Mouse (Mus musculus) C2C12 (cell line): Measurements from ENCODE around the gene 9530053A07Rik.

Source experiments
- CEBPB ChIP-seq: IDR thresholded peaks from one replicate; pipeline ENCODE4 v1.6.1; 2011; ENCODE audit warnings: low read depth, mild to moderate bottlenecking, control low read depth, moderate library complexity
- CTCF ChIP-seq: IDR thresholded peaks from one replicate; pipeline ENCODE4 v1.5.1; 2011; ENCODE audit not compliant: control insufficient read depth, insufficient read depth, insufficient read length
- FOSL1 ChIP-seq: IDR thresholded peaks from one replicate; pipeline ENCODE4 v1.8.0; 2011; ENCODE audit warnings: mild to moderate bottlenecking, low read length; ENCODE audit not compliant: poor library complexity, insufficient read depth, severe bottlenecking
- MAX ChIP-seq: IDR thresholded peaks from one replicate; pipeline ENCODE4 v1.6.1; 2011; ENCODE audit warnings: mild to moderate bottlenecking, control low read depth
- MYOD1 ChIP-seq: IDR thresholded peaks from one replicate; pipeline ENCODE4 v1.6.1; 2011; ENCODE audit warnings: low read depth; ENCODE audit not compliant: control insufficient read depth, insufficient read length
- MYOG ChIP-seq: IDR thresholded peaks from one replicate; pipeline ENCODE4 v1.6.1; 2011; ENCODE audit not compliant: control insufficient read depth, insufficient read length; ENCODE audit errors: extremely low read depth
- USF1 ChIP-seq: IDR thresholded peaks from one replicate; pipeline ENCODE4 v1.6.1; 2011; ENCODE audit warnings: low read depth, mild to moderate bottlenecking, control low read depth, moderate library complexity

DNA sequence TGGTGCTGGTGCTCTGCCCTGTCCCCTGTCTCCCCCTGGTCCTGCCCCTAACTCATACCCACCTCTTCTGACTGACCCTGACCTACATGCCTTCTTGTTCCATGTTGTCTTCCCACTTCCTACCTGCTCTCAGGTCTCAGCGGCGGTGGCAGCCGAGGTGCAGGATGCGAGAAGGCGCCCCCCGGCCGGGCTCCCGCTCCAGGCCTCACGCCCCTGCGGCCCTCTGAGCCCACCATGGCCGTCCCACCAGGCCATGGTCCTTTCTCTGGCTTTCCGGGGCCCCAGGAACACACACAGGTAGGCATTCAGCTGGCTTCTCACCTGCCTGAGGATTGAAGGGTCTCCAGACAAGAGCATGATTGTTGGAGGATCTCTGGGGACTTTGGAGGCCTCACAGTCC, 52.1 kb downstream of the 9530053A07Rik start:
- TF ChIP-seq CEBPB = no peak
- TF ChIP-seq CTCF = no peak
- no peak for TF ChIP-seq MAX
- TF ChIP-seq USF1 = no peak
- no peak for TF ChIP-seq MYOD1
- no peak for TF ChIP-seq MYOG
- TF ChIP-seq FOSL1 = no peak
